Mouse (Mus musculus) central nervous system, embryonic 18 days (tissue): Measurements from ENCODE around the gene Ankrd13a. TPM values are rescaled to one million over a fixed set of nuclear protein-coding genes. Genes with fewer than 3 reads are reported as not detected.

ENCODE experiments used
- polyA plus RNA-seq: library from polyadenylated mRNA; depleted of rRNA; stranded (reverse); fragments of >200 nt; gene quantifications from 2 replicates; pipeline ENCODE4 v1.2.3, GENCODE M21; 2012; rRNA removed

The Ankrd13a gene
- polyA plus RNA-seq = 41.3 and 44.4 TPM in 2 replicates

GRCm38 (mm10) chr5:114774403-114775051, at the start of gene Ankrd13a:
Gene Ankrd13a (plus strand): TSS chr5:114774677.

GRCm38 (mm10) chr5:114775056-114775979, 841 bp downstream of the Ankrd13a start, which contains the start of gene Git2:
Gene Git2 (minus strand): TSS chr5:114775517.

GRCm38 (mm10) chr5:114822796-114823688, 48.6 kb downstream of the Ankrd13a start, which contains the start of gene 1500011B03Rik:
Gene 1500011B03Rik (minus strand): TSS chr5:114823468.

GRCm38 (mm10) chr5:114853364-114853763, 78.9 kb downstream of the Ankrd13a start, which contains the start of gene 4930519G04Rik:
Gene 4930519G04Rik (plus strand): TSS chr5:114853664.

Other genes starting within 250 kb of the Ankrd13a start
- gene Fam222a, start 206.7 kb upstream of the Ankrd13a start, polyA plus RNA-seq = 6.6 and 6.8 TPM in 2 replicates
- 1.6 and 2.9 TPM in 2 replicates for gene Trpv4, start 116.3 kb upstream of the Ankrd13a start, polyA plus RNA-seq
- gene Gltp, start 83.7 kb upstream of the Ankrd13a start, polyA plus RNA-seq = 20.7 and 21.5 TPM in 2 replicates
- 23.3 and 23.6 TPM in 2 replicates for gene Tchp, start 66.9 kb upstream of the Ankrd13a start, polyA plus RNA-seq
- 50.3 and 50.9 TPM in 2 replicates for gene Git2, start 840 bp downstream of the Ankrd13a start, polyA plus RNA-seq
- 248 and 254 TPM in 2 replicates for gene 1500011B03Rik, start 48.8 kb downstream of the Ankrd13a start, polyA plus RNA-seq
- not detected in 2 replicates for gene 4930519G04Rik, start 79.0 kb downstream of the Ankrd13a start, polyA plus RNA-seq
- gene Gm9936, start 84.0 kb downstream of the Ankrd13a start, polyA plus RNA-seq = 2.7 and 3.0 TPM in 2 replicates
- gene Oasl2, start 122.3 kb downstream of the Ankrd13a start, polyA plus RNA-seq = 5.6 and 7.2 TPM in 2 replicates
- gene Oasl1, start 148.6 kb downstream of the Ankrd13a start, polyA plus RNA-seq = 0.32 and 0.71 TPM in 2 replicates
- gene 2210016L21Rik, start 167.5 kb downstream of the Ankrd13a start, polyA plus RNA-seq = 97.8 and 102 TPM in 2 replicates
- gene Hnf1a, start 196.4 kb downstream of the Ankrd13a start, polyA plus RNA-seq = not detected in 2 replicates
- 96.3 and 106 TPM in 2 replicates for gene Sppl3, start 236.5 kb downstream of the Ankrd13a start, polyA plus RNA-seq